Mouse (Mus musculus): ENCODE results near the gene Arhgap42. TPM values are rescaled to one million over a fixed set of nuclear protein-coding genes. Genes with fewer than 3 reads are reported as not detected.
A peak's percentile ranks its signal among the peaks of the same experiment; 100 is the strongest.

Gene Arhgap42
- polyA plus RNA-seq, 1 experiment from 2014 or later, result 23.4 TPM

GRCm38 (mm10) chr9:9101055-9101454 is 137.8 kb downstream of the Arhgap42 start:
- 77% methylated on average over 4 of the region's 4 CpGs for WGBS
- no peak overlapping the region for H3K4me2 ChIP-seq (replicated peaks; ENCODE audit: low read depth)
- H3K9me3 ChIP-seq (ENCODE audit: control insufficient read depth), result no peaks in the 10 kb centered on the region
- TF ChIP-seq CTCF (IDR thresholded peaks at IDR 0.05; ENCODE audit: low read depth), result no peak
- no peak for ATAC-seq
- H3K36me3 ChIP-seq (ENCODE audit: control insufficient read depth, insufficient read depth), result no peaks in the 10 kb centered on the region
- no peaks in the 10 kb centered on the region for H3K27me3 ChIP-seq (replicated peaks; ENCODE audit: control insufficient read depth, insufficient read depth, low read length)
- H3K4me3 ChIP-seq (ENCODE audit: low read depth, low read length), result no peak overlapping the region
- no peak overlapping the region for H3K9ac ChIP-seq (ENCODE audit: low read depth, low read length)
- H3K27ac ChIP-seq (ENCODE audit: low read depth, low read length), result no peak overlapping the region
- no peaks in the 10 kb centered on the region for H3K4me1 ChIP-seq (replicated peaks; ENCODE audit: control insufficient read depth, insufficient read depth, low read length)

- no peaks in the 10 kb centered on the region for H3K36me3 ChIP-seq (ENCODE audit: control insufficient read depth, insufficient read depth)
- no peak overlapping the region for H3K4me2 ChIP-seq (replicated peaks; ENCODE audit: low read depth)
- H3K9ac ChIP-seq (ENCODE audit: low read depth, low read length), result no peak overlapping the region
- ATAC-seq, result no peak
- H3K4me3 ChIP-seq (ENCODE audit: low read depth, low read length), result no peak overlapping the region
- H3K4me1 ChIP-seq (replicated peaks; ENCODE audit: control insufficient read depth, insufficient read depth, low read length), result no peaks in the 10 kb centered on the region
- 74% methylated on average over 4 of the region's 4 CpGs for WGBS
- no peak for TF ChIP-seq CTCF (IDR thresholded peaks at IDR 0.05; ENCODE audit: low read depth)
- no peaks in the 10 kb centered on the region for H3K9me3 ChIP-seq (ENCODE audit: control insufficient read depth)
- no peak overlapping the region for H3K27ac ChIP-seq (ENCODE audit: low read depth, low read length)
- H3K27me3 ChIP-seq (replicated peaks; ENCODE audit: control insufficient read depth, insufficient read depth, low read length), result no peaks in the 10 kb centered on the region
Observed at GRCm38 (mm10) chr9:9097835-9098234, 141.1 kb downstream of the Arhgap42 start.

DNA sequence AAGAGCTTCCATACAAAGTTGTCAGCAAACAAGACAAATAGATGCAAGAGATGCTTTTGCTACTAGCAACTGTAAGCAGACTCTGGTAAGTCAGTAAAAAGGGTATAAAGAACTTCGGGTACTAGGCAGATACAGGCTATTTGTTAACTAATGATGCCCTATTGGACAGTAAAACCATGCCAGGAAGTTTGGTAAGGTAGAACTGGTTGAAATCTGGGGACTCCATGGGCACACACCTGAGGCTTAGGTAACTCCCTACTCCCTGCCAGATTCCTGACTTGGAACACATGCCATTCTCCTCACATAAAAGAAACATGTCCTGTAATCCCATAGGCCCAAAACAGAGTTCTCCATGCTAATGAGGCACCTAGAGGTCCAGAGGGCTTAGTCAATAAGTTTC is 142.1 kb downstream of the Arhgap42 start:
- H3K4me1 ChIP-seq (replicated peaks; ENCODE audit: control insufficient read depth, insufficient read depth, low read length), result no peaks in the 10 kb centered on the region
- H3K27ac ChIP-seq (ENCODE audit: low read depth, low read length), result no peak overlapping the region
- no peak for ATAC-seq
- TF ChIP-seq CTCF (IDR thresholded peaks at IDR 0.05; ENCODE audit: low read depth), result no peak
- no peak overlapping the region for H3K9ac ChIP-seq (ENCODE audit: low read depth, low read length)
- H3K27me3 ChIP-seq (replicated peaks; ENCODE audit: control insufficient read depth, insufficient read depth, low read length), result no peaks in the 10 kb centered on the region
- no peaks in the 10 kb centered on the region for H3K9me3 ChIP-seq (ENCODE audit: control insufficient read depth)
- no peak overlapping the region for H3K4me2 ChIP-seq (replicated peaks; ENCODE audit: low read depth)
- no peak overlapping the region for H3K4me3 ChIP-seq (ENCODE audit: low read depth, low read length)
- H3K36me3 ChIP-seq (ENCODE audit: control insufficient read depth, insufficient read depth), result no peaks in the 10 kb centered on the region
- 78% methylated on average over 1 of the region's 1 CpGs for WGBS

GRCm38 (mm10) chr9:9093096-9093495 is 145.8 kb downstream of the Arhgap42 start:
- Histone ChIP-seq H3K4me2 (replicated peaks; ENCODE audit: low read depth) (no peak overlapping the region), H3K4me3 (ENCODE audit: low read depth, low read length) (no peak overlapping the region), H3K9me3 (ENCODE audit: control insufficient read depth) (no peaks in the 10 kb centered on the region), H3K9ac (ENCODE audit: low read depth, low read length) (no peak overlapping the region), H3K27ac (ENCODE audit: low read depth, low read length) (no peak overlapping the region), H3K36me3 (ENCODE audit: control insufficient read depth, insufficient read depth) (no peaks in the 10 kb centered on the region), H3K27me3 (replicated peaks; ENCODE audit: control insufficient read depth, insufficient read depth, low read length) (no peaks in the 10 kb centered on the region), H3K4me1 (replicated peaks; ENCODE audit: control insufficient read depth, insufficient read depth, low read length) (no peaks in the 10 kb centered on the region)
- no peak for TF ChIP-seq CTCF (IDR thresholded peaks at IDR 0.05; ENCODE audit: low read depth)
- WGBS, result 45% methylated on average over 1 of the region's 1 CpGs
- ATAC-seq, result no peak

GRCm38 (mm10) chr9:9083441-9083840 is 155.5 kb downstream of the Arhgap42 start:
- H3K4me3 ChIP-seq (ENCODE audit: low read depth, low read length), result no peak overlapping the region
- no peak overlapping the region for H3K4me2 ChIP-seq (replicated peaks; ENCODE audit: low read depth)
- H3K9me3 ChIP-seq (ENCODE audit: control insufficient read depth), result no peaks in the 10 kb centered on the region
- 54% methylated on average over 2 of the region's 2 CpGs for WGBS
- no peak overlapping the region for H3K9ac ChIP-seq (ENCODE audit: low read depth, low read length)
- H3K27me3 ChIP-seq (replicated peaks; ENCODE audit: control insufficient read depth, insufficient read depth, low read length), result no peaks in the 10 kb centered on the region
- ATAC-seq, result peak; percentile 67
- no peaks in the 10 kb centered on the region for H3K36me3 ChIP-seq (ENCODE audit: control insufficient read depth, insufficient read depth)
- H3K4me1 ChIP-seq (replicated peaks; ENCODE audit: control insufficient read depth, insufficient read depth, low read length), result no peaks in the 10 kb centered on the region
- TF ChIP-seq CTCF (IDR thresholded peaks at IDR 0.05; ENCODE audit: low read depth), result peak; percentile 71
- H3K27ac ChIP-seq (ENCODE audit: low read depth, low read length), result no peak overlapping the region

GRCm38 (mm10) chr9:9052920-9053319 is 186.0 kb downstream of the Arhgap42 start:
- no peak overlapping the region for H3K4me2 ChIP-seq (replicated peaks; ENCODE audit: low read depth)
- no peaks in the 10 kb centered on the region for H3K9me3 ChIP-seq (ENCODE audit: control insufficient read depth)
- H3K4me1 ChIP-seq (replicated peaks; ENCODE audit: control insufficient read depth, insufficient read depth, low read length), result no peaks in the 10 kb centered on the region
- H3K27me3 ChIP-seq (replicated peaks; ENCODE audit: control insufficient read depth, insufficient read depth, low read length), result no peaks in the 10 kb centered on the region
- peaks cover 15% of the 10 kb centered on the region; the same call in 1 of the 2 replicates for H3K36me3 ChIP-seq (ENCODE audit: control insufficient read depth, insufficient read depth)
- no peak overlapping the region for H3K4me3 ChIP-seq (ENCODE audit: low read depth, low read length)
- no peak overlapping the region for H3K9ac ChIP-seq (ENCODE audit: low read depth, low read length)
- H3K27ac ChIP-seq (ENCODE audit: low read depth, low read length), result no peak overlapping the region
- no peak for ATAC-seq
- no peak for TF ChIP-seq CTCF (IDR thresholded peaks at IDR 0.05; ENCODE audit: low read depth)

- Histone ChIP-seq H3K27me3 (replicated peaks; ENCODE audit: control insufficient read depth, insufficient read depth, low read length) (no peaks in the 10 kb centered on the region), H3K9ac (ENCODE audit: low read depth, low read length) (no peak overlapping the region), H3K4me2 (replicated peaks; ENCODE audit: low read depth) (no peak overlapping the region), H3K4me3 (ENCODE audit: low read depth, low read length) (no peak overlapping the region), H3K4me1 (replicated peaks; ENCODE audit: control insufficient read depth, insufficient read depth, low read length) (no peaks in the 10 kb centered on the region), H3K36me3 (ENCODE audit: control insufficient read depth, insufficient read depth) (peaks cover 10% of the 10 kb centered on the region; the same call in 1 of the 2 replicates), H3K27ac (ENCODE audit: low read depth, low read length) (no peak overlapping the region), H3K9me3 (ENCODE audit: control insufficient read depth) (no peaks in the 10 kb centered on the region)
- WGBS, result 52% methylated on average over 5 of the region's 5 CpGs
- ATAC-seq, result 0 out of 2 replicates have a peak, but pooled peaks have one; percentile 36
- peak; percentile 76 for TF ChIP-seq CTCF (IDR thresholded peaks at IDR 0.05; ENCODE audit: low read depth)
Observed at GRCm38 (mm10) chr9:9051184-9051583, 187.7 kb downstream of the Arhgap42 start.

Data from intestine, postnatal 0 days (tissue).